Mouse (Mus musculus) left cerebral cortex, postnatal 36 days (tissue): Measurements from ENCODE around the gene Srebf1. TPM values are rescaled to one million over a fixed set of nuclear protein-coding genes. Genes with fewer than 3 reads are reported as not detected.

Source experiments
- DNase-seq, 2 experiments: peaks; one replicate each; pipeline ENCODE4 v3.0.0; 2021 to 2022; ENCODE audit warnings: low spot score in 2 of 2, mixed read lengths in 1 of 2
- intact Hi-C: fragments of 180-260 bp; cut with DNase I; formaldehyde crosslinking; loops from one replicate; pipeline ENCODE4 v1.15.1; 2025
- total RNA-seq, 2 experiments: library from RNA; stranded (reverse); gene quantifications; 2 replicates each; pipeline ENCODE4 v1.2.3; 2021

Gene Srebf1
- total RNA-seq, 2 experiments from 2014 or later, result 48.2 to 63.2 TPM

DNA sequence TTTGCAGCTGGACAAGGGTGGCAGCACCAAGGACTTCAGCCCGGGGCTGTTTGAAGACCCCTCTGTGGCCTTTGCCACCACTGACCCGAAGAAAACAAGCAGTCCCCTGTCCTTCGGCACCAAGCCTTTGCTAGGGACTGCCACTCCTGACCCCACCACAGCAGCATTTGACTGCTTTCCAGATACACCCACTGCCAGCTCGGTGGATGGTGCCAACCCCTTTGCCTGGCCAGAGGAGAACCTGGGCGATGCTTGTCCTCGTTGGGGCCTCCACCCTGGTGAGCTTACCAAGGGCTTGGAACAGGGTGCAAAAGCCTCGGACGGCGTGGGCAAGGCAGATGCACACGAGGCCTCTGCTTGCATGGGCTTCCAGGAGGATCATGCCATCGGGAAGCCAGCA, 35.3 kb downstream of the Srebf1 start:
- DNase-seq, result no peak
- intact Hi-C loops, result no loop called here

DNA sequence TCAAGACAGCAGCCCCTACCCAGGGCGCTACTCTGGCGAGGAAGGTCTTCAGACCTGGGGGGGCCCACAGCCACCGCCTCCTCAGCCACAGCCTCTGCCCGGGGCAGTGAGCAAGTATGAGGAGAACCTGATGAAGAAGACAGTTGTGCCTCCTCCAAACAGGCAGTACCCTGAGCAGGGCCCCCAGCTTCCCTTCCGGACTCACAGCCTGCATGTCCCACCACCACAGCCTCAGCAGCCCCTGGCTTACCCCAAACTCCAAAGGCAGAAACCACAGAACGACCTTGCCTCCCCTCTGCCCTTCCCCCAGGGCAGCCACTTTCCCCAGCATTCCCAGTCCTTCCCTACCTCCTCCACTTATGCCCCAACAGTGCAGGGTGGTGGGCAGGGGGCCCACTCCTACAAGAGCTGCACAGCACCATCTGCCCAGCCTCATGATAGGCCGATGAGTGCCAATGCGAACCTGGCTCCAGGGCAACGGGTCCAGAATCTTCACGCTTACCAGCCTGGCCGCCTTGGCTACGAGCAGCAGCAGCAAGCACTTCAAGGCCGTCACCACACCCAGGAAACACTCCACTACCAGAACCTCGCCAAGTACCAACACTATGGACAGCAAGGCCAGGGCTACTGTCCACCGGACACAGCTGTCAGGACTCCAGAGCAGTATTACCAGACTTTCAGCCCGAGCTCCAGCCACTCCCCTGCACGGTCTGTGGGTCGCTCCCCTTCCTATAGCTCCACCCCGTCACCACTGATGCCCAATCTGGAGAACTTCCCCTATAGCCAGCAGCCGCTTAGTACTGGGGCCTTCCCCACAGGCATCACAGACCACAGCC, 36.8 kb downstream of the Srebf1 start:
- intact Hi-C loops, result no loop called here
- DNase-seq, result peak in 1 of 2 experiments; percentile 35

DNA sequence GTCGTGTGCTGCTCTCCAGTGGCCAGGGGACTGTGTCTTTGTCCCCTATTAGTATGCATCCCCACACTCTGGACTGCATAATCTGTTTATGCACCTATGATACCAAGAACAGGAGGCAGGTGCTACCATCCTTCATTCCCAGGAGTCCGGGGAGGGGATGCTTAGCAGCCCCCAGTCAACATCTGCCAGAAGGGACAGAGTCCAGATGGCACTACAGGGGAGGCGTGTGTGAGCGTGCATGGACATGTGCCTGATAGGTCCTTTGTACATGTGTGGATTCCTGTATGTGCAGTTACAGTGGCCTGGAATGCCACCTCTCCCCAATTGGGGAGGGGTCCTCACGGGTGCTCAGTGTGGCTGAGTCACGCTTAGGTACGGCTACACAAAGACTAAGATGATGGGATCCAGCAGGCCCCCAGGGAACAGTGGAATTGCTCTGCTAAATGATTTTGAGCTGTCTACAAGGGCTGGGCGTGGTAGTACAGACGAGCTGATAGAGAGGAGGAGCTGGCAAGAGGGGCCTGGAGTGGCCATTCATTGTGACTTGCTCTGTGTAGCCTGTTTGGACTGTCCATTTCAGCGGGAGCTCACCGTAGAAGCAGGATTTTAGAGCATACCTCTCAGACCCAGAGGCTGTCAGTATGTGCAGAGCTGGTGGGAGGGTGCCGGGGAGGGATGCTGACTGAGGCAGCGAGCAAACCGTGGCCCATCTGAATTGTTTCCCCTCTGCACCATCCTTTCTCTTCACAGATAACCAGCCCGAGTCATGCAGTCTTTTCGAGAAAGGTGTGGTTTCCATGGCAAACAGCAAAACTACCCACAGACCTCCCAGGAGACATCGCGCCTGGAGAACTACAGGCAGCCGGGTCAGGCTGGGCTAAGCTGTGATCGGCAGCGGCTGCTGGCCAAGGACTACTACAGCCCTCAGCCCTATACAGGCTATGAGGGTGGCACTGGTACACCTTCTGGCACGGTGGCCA, 37.7 kb downstream of the Srebf1 start:
- intact Hi-C loops, result no loop called here
- peak; percentile 65 to 68 for DNase-seq

DNA sequence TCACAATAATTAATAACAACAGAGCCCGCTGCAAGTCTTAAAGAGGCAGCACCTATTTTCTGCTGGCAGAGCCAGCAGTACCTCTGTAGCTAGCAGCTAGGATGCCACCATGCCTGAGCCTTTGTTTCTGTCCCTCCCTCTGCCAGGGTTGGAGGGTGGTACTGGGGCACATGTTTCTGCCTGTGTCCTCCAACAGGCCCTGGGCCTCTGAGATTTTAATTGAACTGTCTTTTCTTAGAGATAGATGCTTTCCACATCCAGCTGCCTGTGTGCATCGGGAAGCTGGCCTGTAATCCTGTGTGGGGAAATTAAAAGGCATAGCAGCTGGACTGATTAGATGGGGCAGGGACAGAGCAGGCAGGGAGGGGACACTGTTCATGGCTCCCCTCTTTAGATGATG, 39.6 kb downstream of the Srebf1 start:
- intact Hi-C loops, result no loop called here
- no peak for DNase-seq

DNA sequence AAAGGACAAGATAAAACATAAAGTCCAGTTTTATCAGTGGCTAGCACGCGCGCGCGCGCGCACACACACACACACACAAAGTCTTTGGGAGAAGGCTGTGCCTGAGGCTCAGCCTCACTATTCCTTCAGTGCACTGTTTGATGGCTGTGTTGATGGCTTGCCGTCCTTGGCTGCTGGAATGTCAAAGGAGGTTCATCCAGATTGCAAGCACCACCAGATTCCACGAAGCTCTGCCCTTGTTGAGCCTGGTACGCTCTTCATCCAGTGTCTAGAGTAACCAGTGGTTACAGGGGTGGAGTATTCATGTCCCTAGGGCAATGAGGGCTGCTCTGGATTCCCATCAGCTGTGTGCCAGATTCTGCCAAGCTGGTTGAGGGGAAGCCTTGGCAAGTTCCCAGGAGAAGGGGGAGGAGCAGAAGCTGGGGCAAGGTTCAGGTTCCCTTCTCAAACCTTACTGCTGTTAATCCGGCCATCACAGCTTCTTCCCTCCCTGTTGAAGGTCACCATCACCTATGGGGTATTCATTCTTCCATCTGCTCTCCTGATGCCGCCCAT, 40.2 kb downstream of the Srebf1 start:
- DNase-seq, result no peak
- intact Hi-C loops, result no loop called here

DNA sequence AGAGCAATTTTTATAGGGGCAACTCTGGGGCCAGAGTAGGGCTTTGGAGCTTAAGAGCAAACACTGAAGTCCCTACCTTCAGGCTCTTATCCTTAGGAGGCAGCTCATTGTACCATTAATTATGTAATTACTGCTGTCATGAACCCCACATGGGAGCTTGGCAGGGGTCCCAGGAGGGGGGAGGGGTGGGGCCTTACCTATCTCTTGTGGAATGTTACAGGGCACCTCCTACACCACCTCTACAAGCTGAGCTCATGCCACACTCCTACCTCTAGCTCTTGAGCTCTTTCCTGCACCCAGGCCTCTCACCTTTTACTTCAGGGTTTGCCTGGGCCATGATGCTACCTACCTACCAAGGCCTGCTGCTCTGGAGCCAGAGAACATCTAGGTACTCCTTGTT, 43.9 kb downstream of the Srebf1 start:
- intact Hi-C loops, result no loop called here
- DNase-seq, result no peak

DNA sequence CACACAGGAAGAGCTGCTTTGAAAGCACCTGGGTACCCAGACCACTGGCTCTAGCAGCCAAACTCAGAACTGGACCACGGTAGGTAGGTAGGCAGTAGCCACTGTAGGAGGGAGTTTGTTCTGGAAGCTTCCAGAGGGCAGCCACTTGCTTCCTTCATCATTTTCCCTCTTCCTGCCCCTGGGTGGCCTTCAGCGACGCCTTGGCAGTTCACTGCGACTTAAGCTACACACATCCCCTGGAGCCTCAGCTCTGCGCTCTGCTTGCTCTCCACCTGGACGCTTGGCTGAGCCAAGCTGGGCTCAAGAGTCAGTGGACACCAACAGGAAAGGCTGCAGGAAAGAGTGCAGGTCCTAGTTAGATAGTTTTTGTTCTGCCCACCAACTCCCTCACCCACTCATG, 44.4 kb downstream of the Srebf1 start:
- intact Hi-C loops, result no loop called here
- no peak for DNase-seq

DNA sequence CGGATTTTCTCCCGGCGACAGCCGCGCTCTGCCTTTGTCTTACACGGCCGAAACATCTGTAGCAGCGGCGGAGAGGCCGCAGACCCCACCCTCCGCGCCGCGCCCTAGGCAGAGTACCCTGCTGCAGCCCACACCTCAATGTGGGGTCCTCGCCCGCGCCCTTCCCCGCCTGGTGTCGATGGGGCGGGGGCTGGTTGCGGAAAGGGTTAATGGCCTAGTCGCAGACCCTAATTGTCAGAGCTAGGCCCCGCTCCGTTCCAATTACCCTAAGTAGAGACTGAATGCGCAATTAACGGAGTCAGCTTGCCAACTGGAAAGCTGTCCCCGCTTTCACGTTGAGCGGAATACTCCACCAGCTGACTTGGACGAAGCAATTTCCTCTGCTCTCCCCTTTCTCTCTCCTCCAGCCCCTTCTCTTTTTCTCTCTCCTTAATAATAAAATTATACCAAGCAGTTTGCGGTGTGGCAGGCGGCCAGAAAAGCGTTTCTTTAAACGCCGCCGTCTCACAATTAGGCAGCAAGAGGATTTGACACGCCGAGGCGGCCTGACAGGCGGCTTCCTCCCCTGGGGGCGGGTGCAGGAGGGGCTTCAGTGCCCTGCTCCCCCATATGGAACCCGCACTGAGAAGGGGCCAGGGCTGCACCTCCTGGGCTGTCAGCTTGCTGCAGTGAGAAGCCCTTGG, 45.3 kb downstream of the Srebf1 start:
- intact Hi-C loops, result loop anchor here (1.0 kb wide), 1 partner anchor 72 kb away; the partner anchor contains the start of gene Rai1
- DNase-seq, result peak; percentile 69

DNA sequence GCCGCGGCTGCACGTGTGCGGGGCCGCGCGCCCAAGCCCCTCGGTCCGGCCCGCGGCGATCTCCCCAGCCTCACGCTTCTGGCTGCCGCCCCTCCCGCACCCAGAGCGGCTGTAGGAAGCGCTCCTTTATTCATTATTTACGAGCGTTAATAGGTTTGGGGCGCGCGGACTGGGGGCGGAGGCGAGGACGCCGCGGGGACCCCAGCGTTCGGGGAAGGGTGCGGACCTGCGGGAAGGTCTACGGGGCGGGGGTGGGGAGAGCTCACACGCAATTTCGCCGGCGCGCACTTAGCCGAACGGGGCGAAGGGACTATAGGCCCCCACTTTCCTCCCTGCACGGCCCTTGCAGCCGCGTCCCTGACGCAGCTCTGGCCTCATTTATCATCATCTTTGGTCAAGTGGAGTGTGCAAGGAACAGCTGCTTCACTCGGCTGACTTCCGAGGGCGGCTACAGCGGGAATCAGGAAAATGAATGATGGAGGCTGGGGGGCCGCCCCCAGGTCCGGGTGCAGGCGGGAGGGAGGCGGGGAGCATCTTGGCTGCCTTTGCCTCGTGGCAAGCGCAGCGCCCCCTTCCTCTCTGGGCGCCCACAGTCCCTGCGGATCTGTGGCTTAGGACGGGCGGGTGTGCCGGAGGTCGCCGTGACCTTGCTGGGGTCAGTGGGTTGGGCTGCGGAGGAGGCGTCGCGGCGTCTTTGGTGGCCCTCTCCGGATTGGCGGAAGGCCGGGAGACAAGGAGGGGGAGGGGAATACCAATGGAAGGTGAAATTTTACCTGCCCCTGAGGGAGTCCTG, 46.0 kb downstream of the Srebf1 start:
- DNase-seq, result peak; percentile 77 to 85
- intact Hi-C loops, result loop anchor here (1.0 kb wide), 1 partner anchor 71 kb away; the partner anchor contains the start of gene Rai1

DNA sequence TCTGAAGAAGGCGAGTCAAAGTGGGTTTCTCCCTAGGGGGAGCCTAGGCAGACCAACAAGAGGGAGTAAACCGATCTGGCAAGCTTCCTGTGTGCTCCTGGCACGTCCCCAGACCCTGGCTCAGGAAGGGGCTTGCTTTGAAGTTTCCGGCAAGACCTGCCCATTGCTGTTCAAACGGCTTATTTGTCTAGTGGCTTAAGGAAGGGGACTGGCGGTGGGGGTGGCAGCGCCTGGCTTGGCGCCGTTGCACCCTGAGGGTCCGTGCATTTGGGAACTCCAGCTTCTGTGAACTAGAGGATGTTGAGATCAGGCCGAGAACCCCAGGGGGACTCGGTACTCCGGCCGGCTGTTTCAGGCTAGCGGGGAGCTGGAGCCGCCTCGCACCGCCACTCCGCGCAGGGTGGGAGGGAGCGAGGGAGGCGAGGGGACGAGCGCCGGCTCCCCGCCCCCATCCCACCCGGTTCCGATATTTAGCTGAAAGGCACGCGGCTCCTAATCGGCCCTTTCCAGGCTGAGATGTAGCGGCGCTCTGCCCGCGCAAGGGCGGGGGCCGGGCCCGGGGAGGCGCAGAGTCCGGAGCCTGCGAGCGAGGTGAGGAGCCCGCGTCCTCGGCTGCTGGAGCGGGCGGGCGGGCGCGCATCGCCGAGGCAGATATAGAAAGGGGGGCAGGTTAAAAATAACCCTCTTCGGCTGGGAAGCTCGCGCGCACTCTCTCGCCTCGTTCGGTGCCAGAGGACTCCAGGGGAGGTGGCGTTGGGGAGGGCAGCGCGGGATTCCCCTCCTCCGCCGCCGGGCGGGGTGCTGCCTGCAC, 46.8 kb downstream of the Srebf1 start:
- DNase-seq, result peak; percentile 82 to 89
- intact Hi-C loops, result loop anchor here (1.0 to 2.0 kb wide), 3 partner anchors 35 to 70 kb away; partner anchors contain the start of gene Rai1

DNA sequence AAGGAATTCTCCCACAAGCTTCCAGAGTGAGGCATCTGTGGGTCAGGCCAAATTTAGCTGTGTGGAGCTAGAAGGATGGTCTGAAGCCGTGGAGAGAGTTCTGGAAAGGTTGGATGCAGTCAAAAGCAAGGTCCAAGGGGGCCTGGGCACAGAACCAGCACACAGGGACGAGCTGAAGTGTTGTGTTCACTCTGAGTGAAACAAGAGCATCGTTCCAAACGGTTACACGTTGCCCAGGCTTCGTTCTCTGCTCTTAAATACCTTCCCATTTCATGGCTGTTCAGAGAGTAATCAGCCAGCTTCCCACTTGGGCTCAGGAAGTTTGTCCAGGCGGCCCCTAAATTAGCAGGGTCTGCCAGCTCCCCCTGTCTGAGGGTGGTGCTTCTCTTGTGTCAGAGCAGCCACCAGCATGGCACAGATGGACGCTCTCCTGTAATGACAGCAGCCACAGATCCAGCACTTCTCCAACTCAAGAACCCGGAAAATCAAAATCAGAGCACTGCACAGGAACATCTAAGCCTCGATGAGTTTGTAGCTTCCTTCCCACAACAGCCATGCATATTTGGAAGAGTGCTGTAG, 48.7 kb downstream of the Srebf1 start:
- intact Hi-C loops, result loop anchor here (2.0 kb wide), 2 partner anchors 33 to 59 kb away; no protein-coding TSS in a partner anchor
- DNase-seq, result no peak

DNA sequence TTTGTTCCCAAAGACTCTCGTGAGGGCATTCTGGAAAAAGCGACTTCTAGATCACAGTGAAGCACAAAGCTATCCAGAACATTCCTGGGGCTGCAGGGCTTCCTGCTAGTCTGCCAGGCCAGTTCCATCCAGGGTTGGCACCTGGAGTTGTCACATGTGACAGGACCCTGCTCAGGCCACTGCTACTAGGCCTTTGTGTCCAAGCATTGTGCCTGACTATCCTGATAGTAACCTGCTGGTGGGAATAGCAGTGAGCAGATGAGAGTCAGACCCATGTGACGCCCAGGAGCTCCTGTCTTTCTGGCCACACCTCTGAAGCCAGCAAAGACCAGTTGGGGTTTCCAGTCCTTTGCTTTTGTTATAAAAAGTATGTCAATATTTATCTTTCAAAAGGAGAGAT, 50.3 kb downstream of the Srebf1 start:
- intact Hi-C loops, result no loop called here
- DNase-seq, result no peak

DNA sequence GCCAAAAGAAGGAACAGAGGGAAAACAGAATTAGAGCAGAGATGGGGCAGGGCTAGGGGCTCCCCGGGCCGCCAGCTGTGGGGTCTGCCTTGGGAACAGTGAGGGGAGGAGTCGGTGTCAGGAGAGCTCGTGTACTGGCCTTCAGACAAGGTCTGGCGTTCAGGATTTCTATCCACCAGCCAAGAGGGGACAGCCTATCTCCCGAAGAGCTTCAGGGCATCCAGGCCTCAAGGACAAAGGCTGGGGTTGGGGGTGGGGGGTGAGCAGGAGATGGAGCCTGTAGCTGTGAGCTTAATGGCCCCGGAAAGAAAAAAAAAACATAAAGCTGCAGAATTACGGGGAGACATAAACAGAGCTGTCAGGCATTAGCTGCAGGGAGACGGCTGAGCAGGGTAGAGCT, 53.6 kb downstream of the Srebf1 start:
- DNase-seq, result no peak
- intact Hi-C loops, result no loop called here

DNA sequence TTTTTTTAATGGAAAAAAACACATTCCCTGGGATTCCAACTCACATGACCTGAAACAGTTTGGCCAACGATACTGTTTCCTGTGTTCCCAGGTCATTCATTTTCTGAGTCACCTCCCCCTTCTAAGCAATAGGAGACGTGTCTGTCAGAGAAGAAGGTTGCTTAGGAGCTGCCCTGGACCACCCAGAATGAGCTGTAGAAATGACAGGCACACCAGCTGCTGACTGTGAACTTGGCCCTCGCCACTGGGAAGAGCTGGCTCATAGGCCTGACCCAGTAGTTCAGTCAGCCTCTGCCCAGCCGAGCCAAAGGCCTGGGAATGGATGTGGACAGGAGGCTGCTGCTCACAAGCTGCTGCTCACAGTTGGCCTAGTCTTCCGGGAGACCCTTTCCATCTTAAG, 57.3 kb downstream of the Srebf1 start:
- intact Hi-C loops, result no loop called here
- DNase-seq, result no peak

DNA sequence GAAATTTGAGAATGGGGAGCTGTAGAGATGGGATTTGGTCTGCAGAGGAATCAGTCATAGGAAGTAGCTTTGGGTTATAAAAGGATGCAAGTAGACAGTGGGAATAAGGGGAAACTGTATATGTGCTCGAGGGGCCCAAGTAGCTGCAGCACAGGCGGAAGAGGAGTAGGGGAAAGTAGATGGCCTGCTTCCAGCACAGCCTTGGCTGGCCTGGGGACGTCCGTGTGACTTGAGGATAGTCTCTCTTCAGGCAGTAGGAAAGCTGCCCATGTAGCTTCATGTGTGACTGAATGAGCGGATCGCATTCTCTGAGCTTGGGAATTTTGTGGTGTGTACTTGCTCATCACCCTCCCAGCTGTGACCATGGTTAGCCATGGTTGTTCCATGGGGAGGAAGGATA, 57.9 kb downstream of the Srebf1 start:
- no peak for DNase-seq
- intact Hi-C loops, result no loop called here

DNA sequence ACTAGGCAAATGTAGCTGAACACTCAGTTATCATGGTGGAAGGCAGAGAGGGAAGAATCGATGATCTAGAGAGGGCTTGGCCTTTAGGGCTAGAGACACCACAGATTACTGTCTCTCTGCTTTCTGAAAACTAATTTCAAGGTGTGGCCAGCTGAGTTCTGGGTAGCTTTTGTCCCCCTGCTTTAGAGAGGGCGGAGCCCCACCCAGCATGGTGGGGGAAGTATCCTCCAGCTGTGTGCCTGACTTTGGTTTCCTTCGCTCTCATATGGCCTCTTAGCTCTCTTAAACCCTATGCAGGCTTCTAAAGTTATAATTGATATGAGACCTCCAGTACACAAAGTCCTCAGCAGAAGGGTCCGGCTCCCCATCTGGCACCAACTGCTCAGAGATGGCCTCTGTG, 59.0 kb downstream of the Srebf1 start:
- no peak for DNase-seq
- intact Hi-C loops, result no loop called here

DNA sequence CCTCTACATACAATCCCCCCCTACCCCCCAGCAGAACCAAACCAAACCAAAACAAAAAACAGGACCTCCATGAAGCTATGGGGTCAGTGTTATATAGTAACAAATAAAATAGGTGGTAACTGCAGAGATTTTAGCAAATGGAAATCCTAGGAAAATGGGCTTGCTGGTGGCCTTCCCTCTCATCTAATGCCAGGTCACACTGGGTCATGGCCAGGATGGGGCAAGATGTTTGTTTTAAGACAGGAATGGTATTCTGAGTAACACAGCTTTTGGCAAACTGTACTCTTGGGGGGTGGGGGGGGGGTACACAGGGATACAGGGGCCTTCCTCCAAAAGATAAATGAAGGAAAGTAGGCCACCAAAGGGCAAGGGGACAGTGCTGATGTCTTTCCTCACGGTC, 59.8 kb downstream of the Srebf1 start:
- intact Hi-C loops, result no loop called here
- no peak for DNase-seq
